Mouse (Mus musculus) liver, embryonic 14.5 days (tissue): ENCODE measurements around the gene Onecut1.

Experiments used
- CTCF ChIP-seq: IDR thresholded peaks from 2 replicates; pipeline ENCODE4 v1.5.1; 2016; ENCODE audit warnings: antibody characterized with exemption, low read depth, control low read depth
- EP300 ChIP-seq: IDR thresholded peaks from 2 replicates; pipeline ENCODE4 v1.6.1; 2016; ENCODE audit warnings: antibody characterized with exemption, low read depth

GRCm38 (mm10) chr9:74922884-74923283, 61.2 kb downstream of the Onecut1 start:
- TF ChIP-seq CTCF (no peak), EP300 (no peak)
